Mouse (Mus musculus): ENCODE measurements around the gene Cep170b. TPM values are rescaled to one million over a fixed set of nuclear protein-coding genes. Genes with fewer than 3 reads are reported as not detected.
A peak's percentile ranks its signal among the peaks of the same experiment; 100 is the strongest.

Gene Cep170b
- total and polyA plus RNA-seq, 3 experiments = 48.8 to 52.5 (median 52.1) TPM

DNA sequence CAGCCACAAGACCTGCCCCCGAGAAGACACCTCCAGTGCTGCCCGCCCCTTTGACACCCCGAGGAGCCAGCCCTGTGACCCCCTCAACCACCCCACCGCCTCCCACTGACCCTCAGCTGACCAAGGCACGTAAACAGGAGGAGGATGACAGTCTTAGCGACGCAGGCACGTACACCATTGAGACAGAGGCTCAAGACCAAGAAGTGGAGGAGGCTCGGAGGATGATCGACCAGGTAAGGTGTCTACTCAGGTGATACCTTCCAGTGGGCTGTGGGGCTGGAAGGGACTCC lies 16.3 kb downstream of the Cep170b start:
- DNase-seq = no peak

DNA sequence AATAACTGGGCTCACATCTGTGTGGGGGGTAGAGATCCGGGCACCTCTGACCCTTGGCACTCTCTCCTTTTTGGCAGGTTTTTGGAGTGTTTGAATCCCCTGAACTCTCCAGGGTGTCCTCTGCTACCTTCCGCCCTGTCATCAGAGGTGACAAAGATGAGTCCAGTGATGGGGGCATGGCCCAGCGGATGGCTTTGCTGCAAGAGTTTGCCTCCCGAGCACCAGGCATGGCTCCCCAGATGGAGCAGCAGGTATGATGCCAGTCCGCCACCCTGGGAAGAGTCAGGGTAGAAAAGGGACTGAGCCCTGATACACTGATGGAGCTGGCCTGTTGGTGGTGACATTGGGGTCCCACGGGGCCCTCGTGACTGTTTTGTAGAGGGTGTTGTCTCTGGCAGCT lies 16.8 kb downstream of the Cep170b start:
- no peak for DNase-seq

DNA sequence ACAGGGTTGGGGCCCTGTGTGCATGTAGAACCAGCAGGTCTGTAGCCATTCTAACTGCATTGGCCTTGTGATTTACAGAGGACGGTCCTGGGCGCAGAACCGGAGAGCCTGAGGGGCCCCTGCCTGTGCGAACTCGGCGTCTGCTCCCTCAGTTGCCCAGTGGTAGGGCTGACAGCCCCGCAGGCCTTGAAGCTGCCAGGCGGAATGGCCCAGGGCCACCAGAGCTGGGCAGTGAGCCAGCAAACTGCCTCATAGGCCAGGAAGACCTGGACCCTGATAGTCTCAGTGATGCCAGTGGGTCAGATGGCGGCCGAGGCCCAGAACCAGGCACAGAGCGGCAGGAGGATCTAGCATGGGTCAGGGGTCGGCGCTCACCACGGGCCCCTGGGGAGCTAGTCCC lies 17.5 kb downstream of the Cep170b start:
- peak; percentile 84 for DNase-seq

DNA sequence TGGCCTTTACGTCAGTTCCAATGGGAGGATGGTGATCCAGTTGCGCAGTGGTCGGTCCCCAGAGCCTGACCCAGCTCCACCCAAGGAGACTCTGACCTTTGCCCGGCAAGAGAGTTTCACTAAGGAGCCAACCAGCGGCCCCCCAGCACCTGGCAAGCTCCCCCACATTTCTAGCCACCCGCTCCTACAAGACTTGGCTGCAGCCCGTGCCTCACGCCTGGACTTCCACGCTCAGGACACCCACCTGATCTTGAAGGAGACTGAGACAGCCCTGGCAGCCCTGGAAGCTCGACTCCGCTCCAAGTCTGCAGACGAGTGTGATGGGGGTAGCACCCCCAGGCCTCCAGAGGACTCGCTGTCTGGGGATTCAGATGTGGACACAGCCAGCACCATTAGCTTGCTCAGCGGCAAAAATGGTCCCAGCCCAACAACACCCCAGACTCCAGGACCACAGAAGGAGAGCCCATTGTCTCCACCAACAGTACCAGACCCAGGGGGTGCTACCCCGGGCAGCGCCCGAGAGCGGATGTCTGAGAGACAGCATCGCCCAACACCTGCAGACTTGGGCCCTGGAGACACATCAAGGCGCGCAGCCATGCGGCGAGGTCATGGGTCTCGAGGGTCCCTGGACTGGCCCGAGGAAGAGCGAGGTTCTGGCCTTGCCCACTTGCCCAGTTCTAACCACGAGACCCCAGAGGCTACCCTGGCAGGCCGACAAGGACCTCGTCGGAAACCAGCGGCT lies 18.2 kb downstream of the Cep170b start:
- DNase-seq = no peak

DNA sequence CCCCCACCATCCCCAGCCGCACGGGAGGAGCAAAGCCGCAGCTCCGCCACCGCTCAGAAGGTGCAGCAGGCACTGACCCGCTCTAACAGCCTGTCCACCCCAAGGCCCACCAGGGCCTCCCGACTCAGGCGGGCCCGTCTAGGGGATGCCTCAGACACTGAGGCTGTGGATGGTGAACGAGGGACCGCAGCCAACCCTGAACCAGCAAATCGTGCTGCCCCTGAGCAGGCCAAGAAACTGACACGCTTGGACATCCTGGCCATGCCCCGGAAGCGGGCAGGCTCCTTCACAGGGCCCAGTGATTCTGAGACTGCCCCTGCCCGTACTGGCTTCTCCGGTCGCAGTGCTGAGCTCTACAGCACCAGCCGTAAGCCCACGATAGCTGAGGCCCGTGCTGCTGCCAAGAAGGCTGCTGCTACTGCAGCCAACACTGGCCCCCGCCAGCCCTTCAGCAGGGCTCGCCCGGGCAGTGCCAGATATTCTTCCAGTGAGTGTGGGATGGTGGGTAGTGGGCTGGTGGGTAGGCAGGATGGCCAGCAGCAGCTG lies 18.8 kb downstream of the Cep170b start:
- DNase-seq = no peak

DNA sequence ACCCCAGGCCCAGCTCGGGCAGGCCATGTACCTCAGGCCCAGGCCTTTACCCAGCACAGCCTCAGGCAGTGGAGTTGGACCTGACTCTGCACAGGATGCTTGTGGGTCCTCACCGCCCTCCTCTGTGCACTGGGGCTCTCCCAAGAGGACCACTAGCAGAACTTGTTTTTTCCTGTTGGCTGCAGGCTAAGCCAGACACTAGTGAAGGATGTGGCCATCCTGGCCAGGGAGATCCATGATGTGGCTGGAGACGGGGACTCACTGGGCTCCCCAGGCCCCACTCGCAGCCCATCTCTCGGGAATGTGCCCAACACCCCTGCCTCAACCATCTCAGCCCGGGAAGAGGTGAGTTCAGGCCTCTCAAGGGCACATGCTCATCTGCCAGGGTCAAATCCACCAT lies 22.5 kb downstream of the Cep170b start:
- DNase-seq = no peak

DNA sequence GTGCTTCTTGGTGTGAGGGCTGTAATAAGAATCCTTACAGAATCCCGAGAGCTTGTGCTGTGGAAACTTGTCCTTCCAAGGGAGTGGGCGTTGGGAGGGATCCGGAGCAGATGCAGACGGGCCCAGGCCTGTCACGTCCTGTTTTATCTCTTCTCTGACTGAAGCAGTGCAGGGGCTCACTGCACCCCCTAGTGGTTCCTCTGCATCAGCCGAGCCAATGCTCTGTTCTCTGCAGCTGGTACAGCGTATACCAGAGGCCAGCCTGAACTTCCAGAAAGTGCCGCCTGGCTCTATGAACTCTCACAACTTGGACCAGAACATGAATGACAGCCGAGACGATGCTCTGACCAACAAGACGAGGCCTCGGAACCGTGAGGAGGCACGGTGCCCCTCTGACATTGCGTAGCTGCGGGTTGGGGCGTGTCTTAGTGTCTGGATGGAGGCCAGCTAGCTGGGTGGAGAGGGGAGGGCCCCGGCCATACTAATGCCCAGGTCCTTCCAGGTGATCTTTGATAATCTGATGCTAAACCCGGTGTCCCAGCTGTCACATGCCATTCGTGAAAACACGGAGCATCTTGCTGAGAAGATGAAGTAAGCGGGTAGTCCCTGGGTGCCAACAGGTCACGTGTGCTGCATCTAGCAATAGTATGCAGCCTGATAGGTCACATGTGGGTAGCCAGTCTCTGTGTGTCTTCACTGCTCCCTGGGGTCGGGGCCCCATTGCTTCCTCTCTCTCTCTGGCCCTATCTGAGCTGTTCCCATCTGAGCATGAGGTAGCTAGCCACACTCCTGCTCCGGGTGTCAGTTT lies 23.1 kb downstream of the Cep170b start:
- DNase-seq = peak; percentile 82

DNA sequence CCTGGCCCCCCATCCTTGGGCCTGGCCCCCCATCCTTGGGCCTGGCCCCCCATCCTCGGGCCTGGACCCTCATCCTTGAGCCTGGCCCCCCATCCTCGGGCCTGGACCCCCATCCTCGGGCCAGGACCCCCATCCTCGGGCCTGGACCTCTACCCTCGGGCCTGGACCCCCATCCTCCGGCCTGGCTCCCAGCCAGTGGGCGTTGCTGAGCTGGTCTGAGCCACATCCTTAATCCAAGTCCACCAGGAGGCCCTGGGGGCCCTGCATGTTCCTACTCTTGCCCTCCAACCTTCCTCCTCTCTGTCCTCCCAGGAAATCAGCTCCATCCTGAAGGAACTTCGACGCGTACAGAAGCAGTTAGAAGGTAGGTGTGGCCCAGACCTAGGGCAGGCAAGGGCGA lies 24.0 kb downstream of the Cep170b start:
- DNase-seq = no peak

DNA sequence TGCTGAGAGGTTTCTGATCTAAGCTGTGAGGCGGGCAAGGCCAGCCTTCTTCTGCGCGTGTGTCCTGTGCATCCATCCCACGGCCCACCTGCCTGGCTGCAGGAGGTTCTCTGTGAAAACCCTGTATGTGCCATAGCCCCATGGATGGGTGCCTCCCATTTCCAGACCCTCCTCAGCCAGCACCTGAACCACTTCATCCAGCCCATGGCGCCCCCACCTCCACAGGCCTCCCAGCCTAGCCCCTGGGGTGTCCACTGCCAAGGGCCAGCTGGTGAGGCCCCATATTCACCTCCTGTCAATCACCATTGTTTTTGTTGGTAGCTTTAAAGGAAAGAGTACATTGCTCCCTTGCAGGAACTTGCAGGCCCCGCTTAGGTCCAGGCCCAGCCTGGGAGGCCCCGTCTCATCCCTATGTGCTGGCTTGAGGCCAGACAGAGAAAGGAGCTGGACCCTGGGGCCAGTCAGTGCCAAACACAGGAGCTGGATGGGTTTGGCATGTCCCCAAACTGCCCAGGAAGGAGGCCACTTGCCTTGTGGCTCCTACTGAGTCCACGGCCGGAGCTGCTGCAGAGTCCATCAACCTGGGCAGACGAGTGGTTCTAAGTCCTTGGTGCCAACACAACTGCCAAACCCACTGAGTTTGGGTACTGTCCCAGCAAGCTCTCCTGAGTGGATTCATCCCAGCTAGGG lies 24.8 kb downstream of the Cep170b start:
- DNase-seq = no peak

DNA sequence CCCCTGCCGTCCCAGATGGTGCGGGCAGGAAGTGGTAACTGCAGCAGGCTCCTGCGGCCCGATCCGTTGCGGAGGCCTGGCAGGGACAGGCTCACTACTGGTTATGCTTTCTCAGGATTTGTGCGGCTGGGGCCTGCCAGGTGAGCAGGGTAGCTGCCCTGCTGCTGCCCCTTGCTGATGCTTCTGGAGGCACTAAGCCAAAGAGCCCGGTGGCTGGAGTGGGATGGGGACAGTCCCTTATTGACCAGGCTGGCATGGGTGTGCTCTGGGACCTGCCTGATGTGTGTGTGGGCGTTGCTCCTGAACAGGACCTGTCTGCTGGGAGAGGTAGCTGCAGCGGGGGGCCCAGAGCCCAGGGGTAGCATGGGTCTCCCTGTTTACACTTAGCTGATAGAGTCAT lies 25.5 kb downstream of the Cep170b start:
- no peak for DNase-seq

DNA sequence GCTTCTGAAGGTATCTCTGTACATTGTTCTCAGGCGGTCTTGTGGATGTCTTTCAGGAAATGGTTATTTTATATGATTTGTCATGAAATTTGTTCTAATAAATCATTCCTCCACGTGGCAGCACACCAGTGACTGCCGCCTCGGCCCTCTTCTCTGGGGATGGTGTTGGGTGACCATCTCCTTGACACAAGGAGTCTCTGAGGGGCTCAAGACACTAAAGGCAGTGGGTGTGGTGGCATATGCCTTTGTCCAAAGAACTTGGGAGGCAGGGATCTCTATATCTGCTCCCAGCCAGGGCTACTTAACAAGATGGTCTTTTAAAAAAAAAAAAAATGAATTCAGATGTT lies 26.2 kb downstream of the Cep170b start:
- DNase-seq = no peak

DNA sequence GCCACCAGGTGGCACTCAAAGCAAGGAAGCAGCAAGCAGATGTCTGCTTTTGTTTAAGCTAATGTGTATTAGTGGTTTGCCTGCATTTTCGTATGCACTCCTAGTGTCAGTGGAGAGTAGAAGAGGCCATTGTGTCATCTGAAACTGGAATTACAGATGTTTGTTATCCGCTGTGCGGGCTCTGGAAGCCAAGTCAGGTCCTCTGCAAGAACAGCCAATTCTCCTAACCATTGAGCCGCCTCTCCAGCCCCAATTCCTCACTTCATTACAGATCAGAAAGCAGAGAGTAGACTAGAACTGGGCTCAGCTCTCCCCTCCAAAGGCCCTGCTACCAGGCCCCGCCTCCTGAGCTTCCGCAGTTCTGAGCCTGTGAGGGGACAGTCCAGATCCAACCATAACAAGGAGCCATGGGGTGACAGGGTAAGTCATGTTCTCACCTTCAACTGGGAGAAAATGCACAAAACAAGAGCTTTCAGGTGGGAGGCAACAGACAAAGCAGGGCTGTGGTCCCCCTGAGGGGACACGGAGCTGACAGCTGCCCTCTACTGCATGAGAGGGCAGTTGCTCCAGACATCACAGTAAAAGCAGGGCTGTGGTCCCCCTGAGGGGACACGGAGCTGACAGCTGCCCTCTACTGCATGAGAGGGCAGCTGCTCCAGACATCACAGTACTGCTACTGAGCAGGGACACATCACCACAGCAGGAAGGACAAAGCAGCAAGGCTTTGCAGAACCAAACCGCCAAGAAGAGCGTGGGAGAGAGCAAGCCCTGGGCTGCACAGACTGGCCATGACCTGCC lies 26.8 kb downstream of the Cep170b start:
- peak; percentile 45 for DNase-seq

DNA sequence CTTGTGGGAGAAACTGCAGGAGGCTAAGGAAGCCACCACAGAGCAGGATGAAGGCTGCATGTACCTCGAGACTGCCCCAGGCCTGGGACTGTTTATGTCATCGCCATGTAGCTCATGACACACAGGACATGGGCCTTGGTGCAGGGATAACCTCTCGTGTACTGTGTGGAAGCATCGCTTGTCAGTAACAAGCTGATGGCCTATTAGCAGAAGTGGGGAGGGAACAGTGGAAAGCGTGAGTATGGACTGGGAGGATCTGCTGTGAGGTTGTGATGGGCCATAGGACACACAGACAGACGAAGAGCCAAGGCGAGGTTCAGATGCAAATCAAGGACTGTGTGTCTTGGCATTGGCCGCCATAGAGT lies 27.3 kb downstream of the Cep170b start:
- no peak for DNase-seq

DNA sequence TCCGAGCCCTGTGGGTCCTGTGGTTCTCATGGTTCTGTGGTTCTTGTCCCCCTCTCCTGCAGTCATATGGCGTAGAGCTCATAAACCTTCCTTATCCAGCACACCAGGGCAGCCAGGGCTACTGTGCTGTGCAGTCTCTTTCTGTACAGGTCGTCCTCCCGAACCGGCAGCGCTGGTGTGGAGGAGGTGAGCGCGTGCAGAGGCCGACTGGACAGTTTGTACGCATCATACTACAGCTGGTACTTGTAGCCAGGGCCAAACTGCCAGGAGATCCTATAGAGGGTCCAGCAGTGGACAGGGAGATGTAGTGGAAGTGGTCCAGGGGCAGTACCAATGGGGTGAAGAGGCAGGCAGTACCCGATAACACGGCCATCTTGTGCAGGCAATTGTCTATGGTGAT lies 30.7 kb downstream of the Cep170b start:
- no peak for DNase-seq

DNA sequence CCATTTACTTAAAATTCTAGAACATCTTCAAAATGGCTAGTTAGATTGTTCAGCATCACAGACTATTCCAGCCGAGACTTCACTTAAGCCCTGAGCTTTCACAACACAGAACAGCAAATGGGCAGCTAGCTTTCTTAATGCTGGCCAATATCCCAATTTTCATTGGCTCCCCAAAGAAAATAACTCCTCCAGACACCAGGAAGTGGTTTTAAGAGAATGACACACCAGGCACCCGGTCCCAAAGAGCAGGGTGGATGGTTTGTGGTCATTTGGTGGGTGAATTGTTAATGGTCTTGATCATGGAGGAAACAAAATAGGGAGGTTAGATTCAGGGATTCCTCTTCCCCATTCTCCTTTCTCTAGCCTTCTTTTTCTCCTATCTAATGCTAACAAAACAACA lies 32.1 kb downstream of the Cep170b start:
- DNase-seq = no peak

DNA sequence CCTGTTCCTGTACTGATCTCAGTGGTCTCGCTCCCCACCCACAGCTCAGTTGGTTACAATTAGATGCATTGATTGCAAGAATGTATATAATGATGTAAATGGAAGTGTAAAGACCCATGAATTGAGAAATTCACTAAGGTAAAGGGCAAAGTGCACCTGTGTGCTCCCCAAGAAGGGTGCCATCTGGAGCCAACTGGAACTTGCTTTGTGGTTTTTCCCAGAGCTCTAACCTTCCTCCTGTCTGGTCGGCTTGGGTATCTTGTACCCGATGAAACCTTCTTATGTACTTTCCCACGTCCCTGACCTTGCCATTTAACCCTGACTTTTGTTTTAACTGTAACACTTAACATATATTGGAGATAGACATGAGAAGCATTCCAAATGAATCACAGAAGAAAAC lies 35.6 kb downstream of the Cep170b start:
- no peak for DNase-seq

DNA sequence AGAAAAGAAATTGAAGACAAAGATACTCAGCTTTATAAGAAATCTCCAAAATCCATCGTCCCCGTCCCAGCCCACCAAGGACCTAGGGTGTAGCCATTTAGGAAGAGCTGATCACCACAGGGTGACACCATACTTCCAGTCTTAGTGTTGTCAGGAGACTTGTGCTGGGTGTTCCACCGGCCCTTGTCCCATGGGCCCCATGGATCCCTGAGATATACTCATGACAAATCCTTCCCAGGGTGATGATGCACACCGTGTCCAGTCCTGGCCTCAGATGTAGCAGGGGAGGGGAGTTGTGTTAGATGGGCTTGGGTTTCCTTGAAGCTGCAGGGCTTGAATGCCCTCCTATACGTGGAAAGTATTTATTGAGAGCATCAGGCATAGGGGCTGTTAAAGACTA lies 37.6 kb downstream of the Cep170b start:
- DNase-seq = no peak

DNA sequence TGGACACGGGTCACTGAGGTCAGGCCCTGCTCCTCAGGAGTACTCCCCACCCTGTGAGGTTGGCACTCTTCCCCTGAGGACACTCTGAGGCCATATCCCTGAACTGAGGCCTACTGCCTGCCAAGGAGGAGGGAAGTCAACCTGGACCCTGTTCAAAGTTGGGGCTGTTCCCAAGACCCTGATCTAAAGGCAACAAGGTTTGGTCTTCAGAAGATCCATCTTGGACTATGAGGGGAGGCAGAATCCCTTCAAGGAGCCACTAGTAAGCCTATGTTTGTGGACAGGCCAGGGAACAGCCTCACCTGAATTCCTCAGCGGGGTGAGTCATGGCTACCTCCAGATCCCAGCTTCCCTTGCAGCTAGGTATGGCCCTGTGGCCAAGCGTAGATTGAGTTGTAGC lies 39.2 kb downstream of the Cep170b start:
- DNase-seq = no peak

DNA sequence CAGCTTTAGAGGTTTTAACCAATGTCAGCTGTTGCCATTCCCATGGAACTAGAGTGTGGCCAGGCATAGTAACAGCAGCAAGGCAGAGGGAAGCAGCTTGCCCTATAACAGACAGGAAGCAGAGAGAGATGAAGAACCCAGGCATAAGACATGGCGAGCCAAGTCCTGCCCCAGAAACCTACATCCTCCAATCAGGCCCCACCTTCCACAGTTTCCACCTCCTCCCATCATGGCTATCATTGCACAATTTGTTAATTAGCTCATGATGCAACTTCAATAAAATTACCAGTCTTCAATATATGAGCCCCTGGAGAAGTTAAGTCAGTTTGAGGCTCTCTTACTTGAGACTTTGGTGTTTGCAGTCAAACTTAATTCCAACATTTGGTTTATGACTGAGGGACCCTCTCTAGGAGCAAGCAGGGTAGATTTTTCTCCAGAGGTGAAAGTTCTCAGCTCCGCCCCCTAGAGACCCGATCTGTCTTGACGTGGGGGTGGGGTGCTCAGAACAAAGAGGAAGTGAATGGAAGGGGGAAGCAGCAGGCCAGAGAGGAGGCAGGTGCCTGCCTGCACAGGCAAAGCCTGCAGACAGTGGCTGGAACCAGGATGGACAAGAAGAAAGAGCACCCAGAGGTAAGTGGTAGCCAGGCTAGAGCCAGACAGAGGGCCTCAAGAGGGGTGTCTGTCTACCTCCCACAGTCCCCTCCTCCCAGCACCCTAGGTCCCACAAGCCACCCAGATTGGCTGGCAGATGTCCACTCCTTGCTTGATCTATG lies 40.1 kb downstream of the Cep170b start, which contains the start of gene Pld4:
TSS of gene Pld4 (plus strand) at position 502 of the 773 bp plus-strand sequence.
- no peak for DNase-seq

DNA sequence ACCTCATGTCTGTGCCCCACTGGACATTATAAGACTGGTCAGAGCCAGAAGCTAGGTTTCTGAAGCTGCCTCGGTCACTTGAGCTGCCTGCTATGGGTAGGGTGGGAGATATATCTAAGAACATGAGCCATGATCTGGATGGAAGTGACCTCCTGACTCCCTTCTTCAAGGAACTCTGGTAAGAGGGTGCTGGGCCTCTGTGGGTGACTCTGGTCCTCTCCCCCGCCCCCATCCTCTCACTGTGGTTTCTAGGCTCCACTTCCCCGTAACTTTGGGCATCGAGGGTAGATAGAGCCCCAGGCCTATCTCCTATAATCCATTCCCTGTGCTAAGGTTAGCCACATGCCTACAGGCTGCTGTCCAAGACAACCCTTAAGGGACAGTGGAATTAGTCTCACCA lies 41.2 kb downstream of the Cep170b start:
- no peak for DNase-seq

DNA sequence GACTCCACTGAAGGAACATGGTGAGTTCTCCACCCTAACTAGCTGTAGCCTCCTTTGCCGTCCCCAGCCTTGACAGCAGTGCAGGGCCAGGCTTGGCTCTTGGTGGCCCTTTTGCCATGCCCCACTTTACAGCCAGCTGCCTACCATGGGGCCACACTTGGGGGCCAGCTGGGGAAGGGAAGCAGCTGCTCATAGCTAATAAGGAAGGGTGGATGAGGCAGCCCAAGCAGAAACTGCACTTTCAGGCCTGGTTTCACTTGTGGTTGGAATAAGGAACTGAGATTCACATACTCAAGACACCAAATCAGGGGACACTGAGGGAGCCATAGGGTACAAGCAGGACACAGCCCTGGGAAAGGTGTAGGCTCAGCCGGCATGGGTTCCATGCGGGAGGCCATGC lies 41.8 kb downstream of the Cep170b start:
- DNase-seq = no peak

DNA sequence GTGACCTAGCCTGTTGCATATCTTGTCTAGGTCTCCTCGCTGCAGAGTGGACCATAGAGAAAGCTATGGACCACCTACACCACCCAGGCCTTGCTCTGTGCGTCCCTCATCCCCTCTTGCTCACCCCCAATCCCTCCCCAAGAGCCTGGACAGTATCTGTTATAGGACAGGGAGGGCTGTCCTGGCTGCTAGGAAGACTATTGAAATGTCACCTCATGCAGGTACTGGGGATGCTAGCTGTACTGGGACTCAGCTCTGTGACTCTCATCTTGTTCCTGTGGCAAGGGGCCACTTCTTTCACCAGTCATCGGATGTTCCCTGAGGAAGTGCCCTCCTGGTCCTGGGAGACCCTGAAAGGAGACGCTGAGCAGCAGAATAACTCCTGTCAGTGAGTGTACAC lies 42.9 kb downstream of the Cep170b start:
- DNase-seq = no peak

Measured in adrenal gland, adult 2 months (tissue).